Comparison of ENCODE assay signal across 11 mouse cellular contexts in the genomic region with DNA sequence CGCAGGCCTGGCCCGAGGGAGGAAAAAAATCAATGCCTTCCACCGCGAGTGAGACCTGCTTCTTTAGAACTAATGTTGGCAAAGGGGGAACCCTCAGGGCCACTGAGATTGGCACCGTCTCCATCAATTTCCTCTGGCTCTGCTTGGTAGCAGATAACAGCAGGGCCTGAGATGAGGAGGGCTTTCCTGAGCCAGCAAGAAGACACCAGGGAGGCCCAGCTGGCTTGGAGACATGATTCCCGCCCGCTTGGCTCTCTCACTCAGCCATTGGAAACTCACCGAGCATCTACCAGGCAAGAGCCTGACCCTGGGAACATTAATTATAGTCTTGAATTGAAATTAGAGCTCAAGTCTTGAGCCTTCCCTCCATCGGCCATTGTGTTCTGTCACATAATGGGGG. TPM values are rescaled to one million over a fixed set of nuclear protein-coding genes. Genes with fewer than 3 reads are reported as not detected.
DNase-seq lines count a peak whose midpoint lies in the region; ATAC-seq and TF ChIP-seq lines count a peak whose summit lies in the region.
"Had no signal": no experiment of that assay in that cellular context is flagged by ENCODE, and none has a peak within 500 bp of the region (broad histone marks: within the 10 kb centered on the region; RNA-seq: fewer than 3 reads in every experiment).

No protein-coding gene starts in this region.

- intact Hi-C loops in heart, adult 2 months (cut with DNase I) = no loop called here

- H3K4me2 ChIP-seq in kidney, postnatal 0 days (ENCODE audit: low read length) = no peak overlapping the region
- H3K4me2 ChIP-seq in hindbrain, embryonic 15.5 days = no peak overlapping the region
- H3K4me2 ChIP-seq: liver, embryonic 15.5 days had no signal

- H3K27me3 ChIP-seq in kidney, postnatal 0 days (ENCODE audit: insufficient read depth, low read length) = no peaks in the 10 kb centered on the region
- H3K27me3 ChIP-seq in kidney, adult 2 months (replicated peaks; ENCODE audit: control insufficient read depth, insufficient read depth, low read length) = no peaks in the 10 kb centered on the region
- H3K27me3 ChIP-seq in heart, adult 2 months (ENCODE audit: control insufficient read depth, insufficient read depth, low read length) = no peaks in the 10 kb centered on the region
- H3K27me3 ChIP-seq in hindbrain, embryonic 15.5 days = no peaks in the 10 kb centered on the region
- H3K27me3 ChIP-seq: liver, embryonic 15.5 days had no signal

- peak; percentile 48 for DNase-seq in kidney, postnatal 0 days (ENCODE audit: low spot score)
- DNase-seq in kidney, adult 2 months = no peak
- peak; percentile 38 for DNase-seq in gastrocnemius, adult 18-20 months (ENCODE audit: low spot score)
- DNase-seq in heart, adult 2 months = peak; percentile 48
- DNase-seq in thymus, postnatal 4 days = no peak
- DNase-seq in left cerebral cortex, adult 18-20 months (ENCODE audit: low spot score in 2 of 2) = no peak
- DNase-seq: cerebellum, adult 9-10 months; thymus, postnatal 36 days had no signal

- H3K4me3 ChIP-seq in kidney, postnatal 0 days (replicated peaks; ENCODE audit: low read depth, low read length) = no peak overlapping the region
- H3K4me3 ChIP-seq in kidney, adult 2 months (ENCODE audit: insufficient read depth, low read depth, low read length) = no peak overlapping the region
- no peak overlapping the region for H3K4me3 ChIP-seq in heart, adult 2 months
- H3K4me3 ChIP-seq in hindbrain, embryonic 15.5 days = no peak overlapping the region
- H3K4me3 ChIP-seq: liver, embryonic 15.5 days had no signal

- TF ChIP-seq POLR2A in kidney, adult 2 months (IDR thresholded peaks at IDR 0.05; ENCODE audit: low read depth, low read length) = no peak
- TF ChIP-seq POLR2A in heart, adult 2 months (IDR thresholded peaks at IDR 0.05; ENCODE audit: insufficient read depth, low read depth, low read length) = no peak

- no peaks in the 10 kb centered on the region for H3K9me3 ChIP-seq in kidney, postnatal 0 days (replicated peaks; ENCODE audit: low read length)
- H3K9me3 ChIP-seq in hindbrain, embryonic 15.5 days = no peaks in the 10 kb centered on the region
- H3K9me3 ChIP-seq: liver, embryonic 15.5 days had no signal

- no peaks in the 10 kb centered on the region for H3K4me1 ChIP-seq in kidney, postnatal 0 days (replicated peaks; ENCODE audit: insufficient read depth, low read length)
- H3K4me1 ChIP-seq in kidney, adult 2 months (ENCODE audit: control insufficient read depth, insufficient read depth, low read length) = no peaks in the 10 kb centered on the region
- H3K4me1 ChIP-seq in heart, adult 2 months (ENCODE audit: control insufficient read depth, insufficient read depth, low read length) = no peaks in the 10 kb centered on the region; the same call in 1 of the 2 replicates
- no peaks in the 10 kb centered on the region for H3K4me1 ChIP-seq in hindbrain, embryonic 15.5 days (replicated peaks)
- H3K4me1 ChIP-seq: liver, embryonic 15.5 days had no signal

- H3K79me2 ChIP-seq in heart, adult 2 months (replicated peaks; ENCODE audit: control insufficient read depth, insufficient read depth, low read length) = no peaks in the 10 kb centered on the region

- no peak for TF ChIP-seq CTCF in kidney, postnatal 0 days (IDR thresholded peaks at IDR 0.05; ENCODE audit: low read depth)
- TF ChIP-seq CTCF in kidney, adult 2 months (conservative IDR thresholded peaks at IDR 0.05; ENCODE audit: insufficient read depth, insufficient read length, low read depth, low read length) = no peak
- TF ChIP-seq CTCF in heart, adult 2 months (IDR thresholded peaks at IDR 0.05) = no peak

- 57% methylated on average over 9 of the region's 9 CpGs for WGBS in kidney, postnatal 0 days
- 58% methylated on average over 9 of the region's 9 CpGs for WGBS in kidney, adult 2 months
- 54% methylated on average over 9 of the region's 9 CpGs for WGBS in heart, adult 2 months
- 48% methylated on average over 9 of the region's 9 CpGs for WGBS in hindbrain, embryonic 15.5 days

- H3K36me3 ChIP-seq in kidney, postnatal 0 days (ENCODE audit: insufficient read depth, low read length) = no peaks in the 10 kb centered on the region
- no peaks in the 10 kb centered on the region for H3K36me3 ChIP-seq in kidney, adult 2 months (ENCODE audit: control insufficient read depth, insufficient read depth, low read length)
- H3K36me3 ChIP-seq in heart, adult 2 months (ENCODE audit: control insufficient read depth, insufficient read depth, low read length) = no peaks in the 10 kb centered on the region
- no peaks in the 10 kb centered on the region for H3K36me3 ChIP-seq in hindbrain, embryonic 15.5 days
- H3K36me3 ChIP-seq: liver, embryonic 15.5 days had no signal

- no peak for ATAC-seq in kidney, postnatal 0 days (replicated peaks; ENCODE audit: low FRiP score, low read depth)
- 0 out of 2 replicates have a peak, but pooled peaks have one; percentile 34 for ATAC-seq in hindbrain, embryonic 15.5 days (ENCODE audit: low FRiP score, low read depth)
- ATAC-seq: intestine, embryonic 16.5 days had no signal

- no peak for TF ChIP-seq EP300 in heart, adult 2 months (IDR thresholded peaks at IDR 0.05; ENCODE audit: insufficient read depth, low read depth, low read length)

- no peak overlapping the region for H3K27ac ChIP-seq in kidney, postnatal 0 days
- H3K27ac ChIP-seq in kidney, adult 2 months (ENCODE audit: insufficient read depth, low read depth, low read length) = no peak overlapping the region
- no peak overlapping the region for H3K27ac ChIP-seq in heart, adult 2 months
- H3K27ac ChIP-seq in hindbrain, embryonic 15.5 days (replicated peaks) = no peak overlapping the region
- H3K27ac ChIP-seq: liver, embryonic 15.5 days had no signal

- no peak overlapping the region for H3K9ac ChIP-seq in kidney, postnatal 0 days (ENCODE audit: low read depth, low read length)
- H3K9ac ChIP-seq in heart, adult 2 months (ENCODE audit: low read depth, low read length) = no peak overlapping the region
- no peak overlapping the region for H3K9ac ChIP-seq in hindbrain, embryonic 15.5 days
- H3K9ac ChIP-seq: liver, embryonic 15.5 days had no signal

RNA-seq across cellular contexts. Expression of gene Rnd3, which starts 48.9 kb away (rescaled TPM):
- polyA plus RNA-seq in kidney, postnatal 0 days (2015; fragmentation: Nextera tagmentation; extraction: Ambion mirVana) = 30.4 and 31.1 TPM in 2 replicates
- 1.8 and 3.5 TPM in 2 replicates for polyA plus RNA-seq in kidney, adult 2 months (2012; rRNA removed)
- total RNA-seq in gastrocnemius, adult 18-20 months (2021) = 1 to 10 TPM; 3.7 to 6.0 TPM
- total RNA-seq in heart, adult 2 months (2021) = 10 to 100 TPM; 14.3 to 15.8 TPM
- polyA plus RNA-seq in heart, adult 2 months (2012; rRNA removed) = 2.6 and 7.0 TPM in 2 replicates
- polyA plus RNA-seq in hindbrain, embryonic 15.5 days (2015; fragmentation: Nextera tagmentation; extraction: Ambion mirVana) = 120 and 137 TPM in 2 replicates
- total RNA-seq in left cerebral cortex, adult 18-20 months (2021) = 10 to 100 TPM; 13.5 to 20.6 TPM

Comparison
In these comparisons a context has a peak if more than half of its experiments do, and no peak if none do; other contexts are left out.
1. DNase-seq: peak in kidney, postnatal 0 days (single experiment), gastrocnemius, adult 18-20 months (single experiment) and heart, adult 2 months (2 of 2); none in kidney, adult 2 months (single experiment), thymus, postnatal 4 days (single experiment) and left cerebral cortex, adult 18-20 months (0 of 2).